Mouse (Mus musculus) embryonic facial prominence, embryonic 12.5 days (tissue): ENCODE results near the gene Ppara. TPM values are rescaled to one million over a fixed set of nuclear protein-coding genes. Genes with fewer than 3 reads are reported as not detected.

Experiments
- ATAC-seq: fragments of 200-750 bp; cut with Nextera tagmentation; 2 replicates; pipeline ENCODE4 v1.8.0; 2017; ENCODE audit not compliant: insufficient number of reproducible peaks, insufficient read depth, low FRiP score, low TSS enrichment
- H3K27ac ChIP-seq: fragments of 300-500 bp; sonication (generic); 2 replicates; pipeline ENCODE4 v1.5.1; 2016; ENCODE audit warnings: mild to moderate bottlenecking
- H3K27me3 ChIP-seq: fragments of 300-500 bp; sonication (generic); 2 replicates; pipeline ENCODE4 v1.6.1; 2016; ENCODE audit warnings: mild to moderate bottlenecking, moderate library complexity
- H3K36me3 ChIP-seq: fragments of 300-500 bp; sonication (generic); 2 replicates; pipeline ENCODE4 v1.6.1; 2016; ENCODE audit warnings: mild to moderate bottlenecking
- H3K4me1 ChIP-seq: fragments of 300-500 bp; sonication (generic); 2 replicates; pipeline ENCODE4 v1.6.1; 2016
- H3K4me2 ChIP-seq: fragments of 300-500 bp; sonication (generic); replicated peaks from 2 replicates; pipeline ENCODE4 v1.6.1; 2016; ENCODE audit warnings: mild to moderate bottlenecking, moderate library complexity
- H3K4me3 ChIP-seq: fragments of 300-500 bp; sonication (generic); 2 replicates; pipeline ENCODE4 v1.5.1; 2016; ENCODE audit warnings: mild to moderate bottlenecking
- H3K9ac ChIP-seq: fragments of 300-500 bp; sonication (generic); 2 replicates; pipeline ENCODE4 v1.6.1; 2016; ENCODE audit warnings: mild to moderate bottlenecking, moderate library complexity
- H3K9me3 ChIP-seq: fragments of 300-500 bp; sonication (generic); 2 replicates; pipeline ENCODE4 v1.6.1; 2016; ENCODE audit warnings: mild to moderate bottlenecking, moderate library complexity
- WGBS: fragments of 180-500 bp; shearing (Covaris S2); methylation state at CpG from one replicate; pipeline ENCODE4 v1.1.7; 2016; 5-methylcytosine and 5-hydroxymethylcytosine counted together
- polyA plus RNA-seq: library from polyadenylated mRNA; unstranded; fragments of >200 nt; fragmentation: Nextera tagmentation; extraction: Ambion mirVana; gene quantifications from 2 replicates; pipeline ENCODE4 v1.2.1, GENCODE M21; 2016

Ppara gene
- polyA plus RNA-seq, 1 experiment from 2014 or later, result 2.2 TPM

DNA sequence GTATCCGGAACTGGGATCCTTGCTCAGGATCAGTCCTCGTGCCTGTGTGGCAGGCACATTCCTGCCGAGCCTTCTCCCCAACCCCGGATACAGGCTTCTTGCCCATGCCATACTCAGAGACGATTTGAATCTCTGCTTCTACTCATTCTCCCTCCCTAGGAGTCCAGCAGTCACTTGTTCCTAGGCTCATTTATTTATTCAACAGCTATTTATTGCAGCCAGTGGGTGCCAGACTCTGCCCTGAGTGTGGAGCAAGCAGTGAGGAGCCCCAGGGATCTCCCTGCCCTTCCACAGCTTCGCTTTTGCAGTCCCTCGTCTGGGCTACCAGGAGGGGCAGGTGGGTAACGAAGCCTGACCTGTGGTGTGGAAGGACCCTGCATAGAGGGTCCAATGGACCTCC is 11.4 kb downstream of the Ppara start:
- H3K9ac ChIP-seq, result no peak overlapping the region
- H3K27ac ChIP-seq, result no peak overlapping the region
- WGBS, result 74% methylated on average over 8 of the region's 8 CpGs
- H3K4me3 ChIP-seq, result no peak overlapping the region
- no peak for ATAC-seq
- H3K4me1 ChIP-seq, result no peaks in the 10 kb centered on the region
- no peaks in the 10 kb centered on the region for H3K27me3 ChIP-seq
- H3K36me3 ChIP-seq, result no peaks in the 10 kb centered on the region
- H3K4me2 ChIP-seq, result no peak overlapping the region
- no peaks in the 10 kb centered on the region for H3K9me3 ChIP-seq

GRCm38 (mm10) chr15:85746671-85747070 is 11.9 kb downstream of the Ppara start:
- H3K9ac ChIP-seq, result no peak overlapping the region
- WGBS, result 85% methylated on average over 13 of the region's 13 CpGs
- no peak for ATAC-seq
- H3K27me3 ChIP-seq, result no peaks in the 10 kb centered on the region
- no peaks in the 10 kb centered on the region for H3K9me3 ChIP-seq
- no peak overlapping the region for H3K27ac ChIP-seq
- H3K36me3 ChIP-seq, result no peaks in the 10 kb centered on the region
- no peak overlapping the region for H3K4me3 ChIP-seq
- no peak overlapping the region for H3K4me2 ChIP-seq
- no peaks in the 10 kb centered on the region for H3K4me1 ChIP-seq

GRCm38 (mm10) chr15:85747951-85748350 is 13.2 kb downstream of the Ppara start:
- WGBS, result 80% methylated on average over 5 of the region's 5 CpGs

DNA sequence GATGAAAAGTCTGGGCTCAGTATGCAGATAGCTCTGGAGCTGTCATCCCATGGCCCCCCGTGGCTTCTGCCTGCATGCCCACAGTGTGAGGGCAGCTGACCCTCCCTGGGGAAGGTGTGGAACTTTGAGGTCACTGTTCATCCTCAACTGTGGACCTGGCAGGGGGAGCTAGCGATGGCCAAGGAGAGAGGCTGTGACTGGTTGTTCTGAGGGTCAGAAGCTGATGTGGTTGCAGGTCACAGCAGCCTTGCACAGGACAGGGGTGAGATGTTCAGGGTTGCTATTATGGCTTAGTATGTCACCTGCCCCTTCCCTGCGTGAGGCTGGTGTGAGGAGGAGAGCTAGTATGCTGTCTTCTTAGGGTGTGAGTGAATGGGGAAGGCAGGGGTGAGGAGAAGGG is 13.7 kb downstream of the Ppara start:
- Histone ChIP-seq H3K4me3 (no peak overlapping the region), H3K9ac (no peak overlapping the region), H3K9me3 (no peaks in the 10 kb centered on the region), H3K4me2 (no peak overlapping the region), H3K4me1 (no peaks in the 10 kb centered on the region), H3K27ac (no peak overlapping the region), H3K27me3 (no peaks in the 10 kb centered on the region), H3K36me3 (no peaks in the 10 kb centered on the region)
- 78% methylated on average over 3 of the region's 3 CpGs for WGBS
- ATAC-seq, result no peak

More at GRCm38 (mm10) chr15:85747951-85748350, 13.2 kb downstream of the Ppara start:
- Histone ChIP-seq H3K9me3 (no peaks in the 10 kb centered on the region), H3K4me3 (no peak overlapping the region), H3K4me2 (no peak overlapping the region), H3K27me3 (no peaks in the 10 kb centered on the region), H3K9ac (no peak overlapping the region), H3K27ac (no peak overlapping the region), H3K36me3 (no peaks in the 10 kb centered on the region), H3K4me1 (no peaks in the 10 kb centered on the region)
- no peak for ATAC-seq

GRCm38 (mm10) chr15:85749141-85749540 is 14.4 kb downstream of the Ppara start:
- ATAC-seq, result no peak
- whole genome bisulfite sequencing, result 93% methylated on average over 9 of the region's 9 CpGs
- no peaks in the 10 kb centered on the region for H3K9me3 ChIP-seq

GRCm38 (mm10) chr15:85750115-85750514 is 15.3 kb downstream of the Ppara start:
- 83% methylated on average over 5 of the region's 5 CpGs for WGBS
- H3K4me2 ChIP-seq, result no peak overlapping the region
- H3K36me3 ChIP-seq, result no peaks in the 10 kb centered on the region
- no peak overlapping the region for H3K9ac ChIP-seq
- H3K4me3 ChIP-seq, result no peak overlapping the region
- H3K4me1 ChIP-seq, result no peaks in the 10 kb centered on the region
- ATAC-seq, result no peak
- no peaks in the 10 kb centered on the region for H3K9me3 ChIP-seq
- no peaks in the 10 kb centered on the region for H3K27me3 ChIP-seq
- no peak overlapping the region for H3K27ac ChIP-seq

More at GRCm38 (mm10) chr15:85749141-85749540, 14.4 kb downstream of the Ppara start:
- no peak overlapping the region for H3K27ac ChIP-seq
- no peaks in the 10 kb centered on the region for H3K27me3 ChIP-seq
- no peaks in the 10 kb centered on the region for H3K36me3 ChIP-seq
- no peak overlapping the region for H3K9ac ChIP-seq
- H3K4me3 ChIP-seq, result no peak overlapping the region
- no peaks in the 10 kb centered on the region for H3K4me1 ChIP-seq
- H3K4me2 ChIP-seq, result no peak overlapping the region

- H3K4me2 ChIP-seq, result no peak overlapping the region
- no peak for ATAC-seq
- H3K9ac ChIP-seq, result no peak overlapping the region
- no peak overlapping the region for H3K4me3 ChIP-seq
- no peaks in the 10 kb centered on the region for H3K4me1 ChIP-seq
- WGBS, result 69% methylated on average over 2 of the region's 2 CpGs
- H3K27ac ChIP-seq, result no peak overlapping the region
- H3K9me3 ChIP-seq, result 0 out of 2 replicates have a peak, but pooled peaks cover 4% of the 10 kb centered on the region
- no peaks in the 10 kb centered on the region for H3K27me3 ChIP-seq
- H3K36me3 ChIP-seq, result no peaks in the 10 kb centered on the region
These were observed 17.9 kb downstream of the Ppara start for GRCm38 (mm10) chr15:85752655-85753054.

DNA sequence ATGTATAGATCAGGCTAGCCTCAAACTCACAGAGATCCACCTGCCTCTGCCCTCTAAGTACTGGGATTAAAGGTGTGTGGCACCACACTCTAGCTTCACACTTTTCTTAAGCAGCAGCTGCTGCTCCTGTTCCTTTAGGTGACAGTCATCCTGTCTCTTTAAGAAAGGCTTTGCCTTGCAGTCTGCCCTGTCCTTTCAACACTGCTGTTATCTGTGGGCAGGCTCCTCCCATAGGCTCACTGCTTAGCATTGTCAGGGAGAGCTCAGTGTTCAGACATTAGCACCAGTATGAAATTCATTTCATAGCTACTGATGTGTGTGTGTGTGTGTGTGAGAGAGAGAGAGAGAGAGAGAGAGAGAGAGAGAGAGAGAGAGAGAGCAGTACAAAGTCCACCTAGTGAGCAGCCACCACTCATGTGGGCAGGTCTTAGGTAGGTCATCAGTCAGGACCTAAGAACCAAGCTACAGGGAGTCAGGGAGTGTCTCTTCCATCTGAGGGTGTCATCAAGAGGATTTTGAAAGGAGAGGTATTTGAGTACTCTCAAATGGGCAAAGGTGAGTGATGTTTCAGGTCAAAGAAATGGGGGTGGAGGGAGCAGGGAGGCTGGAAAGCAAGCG is 19.4 kb downstream of the Ppara start:
- Histone ChIP-seq H3K9me3 (0 out of 2 replicates have a peak, but pooled peaks cover 6% of the 10 kb centered on the region), H3K27me3 (no peaks in the 10 kb centered on the region), H3K36me3 (no peaks in the 10 kb centered on the region), H3K4me3 (no peak overlapping the region), H3K9ac (no peak overlapping the region), H3K27ac (no peak overlapping the region), H3K4me1 (no peaks in the 10 kb centered on the region), H3K4me2 (no peak overlapping the region)
- WGBS, result 96% methylated on average over 1 of the region's 1 CpGs
- ATAC-seq, result no peak

DNA sequence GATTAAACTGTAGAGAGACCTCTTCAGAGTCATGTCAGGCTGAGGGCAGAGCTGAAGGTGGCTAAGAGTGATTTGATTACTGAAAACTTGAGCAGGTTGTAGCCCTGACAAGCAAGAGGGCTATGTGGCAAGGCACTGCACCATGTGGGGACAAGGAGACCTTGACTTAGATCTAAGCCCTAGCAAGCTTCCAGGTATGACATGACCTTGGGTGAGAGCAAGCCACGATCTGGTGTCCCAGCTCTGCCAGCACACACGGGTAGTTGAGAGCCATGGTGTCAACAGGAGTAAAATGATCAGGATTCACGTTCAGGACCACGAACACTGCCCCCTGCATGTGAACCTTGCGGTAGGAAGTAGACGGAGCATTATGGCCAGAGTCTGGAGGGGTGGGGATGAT is 20.4 kb downstream of the Ppara start:
- H3K36me3 ChIP-seq, result no peaks in the 10 kb centered on the region
- ATAC-seq, result no peak
- no peak overlapping the region for H3K4me2 ChIP-seq
- H3K27ac ChIP-seq, result no peak overlapping the region
- H3K9ac ChIP-seq, result no peak overlapping the region
- H3K9me3 ChIP-seq, result 0 out of 2 replicates have a peak, but pooled peaks cover 6% of the 10 kb centered on the region
- no peaks in the 10 kb centered on the region for H3K27me3 ChIP-seq
- 74% methylated on average over 6 of the region's 6 CpGs for WGBS
- H3K4me3 ChIP-seq, result no peak overlapping the region
- no peaks in the 10 kb centered on the region for H3K4me1 ChIP-seq

- Histone ChIP-seq H3K9ac (no peak overlapping the region), H3K27me3 (no peaks in the 10 kb centered on the region), H3K9me3 (0 out of 2 replicates have a peak, but pooled peaks cover 6% of the 10 kb centered on the region), H3K4me3 (no peak overlapping the region), H3K36me3 (no peaks in the 10 kb centered on the region), H3K4me2 (no peak overlapping the region), H3K27ac (no peak overlapping the region), H3K4me1 (no peaks in the 10 kb centered on the region)
- no peak for ATAC-seq
- 82% methylated on average over 7 of the region's 7 CpGs for WGBS
These were observed 21.8 kb downstream of the Ppara start for GRCm38 (mm10) chr15:85756611-85757010.

DNA sequence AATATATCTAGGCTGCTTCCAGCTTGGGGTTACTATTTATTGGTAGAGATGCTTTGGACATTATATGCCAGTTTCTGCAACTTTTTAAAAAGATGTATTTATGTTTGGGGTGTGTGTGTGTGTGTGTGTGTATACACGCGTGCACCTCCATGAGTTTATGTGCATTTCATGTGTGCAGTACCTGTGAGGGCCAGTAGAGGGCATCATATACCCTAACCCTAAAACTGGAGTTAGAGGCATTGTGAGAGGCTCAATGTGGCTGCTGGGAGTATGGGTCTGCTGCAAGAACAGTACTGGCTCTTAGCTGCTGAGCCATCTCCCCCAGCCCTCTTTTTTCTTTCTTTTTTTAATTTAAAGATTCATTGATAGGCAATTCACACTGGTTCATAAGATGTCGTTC is 23.0 kb downstream of the Ppara start:
- Histone ChIP-seq H3K27ac (no peak overlapping the region), H3K4me1 (no peaks in the 10 kb centered on the region), H3K4me3 (no peak overlapping the region), H3K9me3 (0 out of 2 replicates have a peak, but pooled peaks cover 6% of the 10 kb centered on the region), H3K36me3 (no peaks in the 10 kb centered on the region), H3K27me3 (0 out of 2 replicates have a peak, but pooled peaks cover under 1% of the 10 kb centered on the region), H3K4me2 (no peak overlapping the region), H3K9ac (no peak overlapping the region)
- 93% methylated on average over 3 of the region's 3 CpGs for WGBS
- no peak for ATAC-seq

DNA sequence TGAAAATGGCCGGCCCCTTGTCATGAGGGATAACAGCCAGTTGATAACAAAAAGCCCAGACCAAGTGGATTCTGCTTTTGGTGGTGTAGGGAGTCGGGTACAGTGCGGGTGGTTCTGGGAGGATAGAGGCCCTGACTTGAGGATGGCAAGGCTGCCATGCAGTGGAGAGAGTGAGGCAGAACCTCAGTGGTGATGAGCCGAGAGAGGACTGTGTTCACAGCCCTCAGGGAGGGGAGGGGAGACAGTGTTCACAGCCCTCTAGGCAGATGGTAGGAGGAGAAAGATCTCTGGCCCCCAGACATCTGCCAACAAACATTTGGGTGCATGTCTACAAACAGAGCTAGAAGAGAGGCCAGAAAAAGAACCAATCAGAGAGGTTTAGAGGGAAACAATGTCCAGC is 28.0 kb downstream of the Ppara start:
- Histone ChIP-seq H3K27ac (no peak overlapping the region), H3K4me2 (no peak overlapping the region), H3K4me1 (no peaks in the 10 kb centered on the region), H3K36me3 (no peaks in the 10 kb centered on the region), H3K9me3 (0 out of 2 replicates have a peak, but pooled peaks cover 1% of the 10 kb centered on the region), H3K4me3 (no peak overlapping the region), H3K27me3 (0 out of 2 replicates have a peak, but pooled peaks cover 2% of the 10 kb centered on the region), H3K9ac (no peak overlapping the region)
- no peak for ATAC-seq
- WGBS, result 79% methylated on average over 4 of the region's 4 CpGs
